Mouse (Mus musculus) cerebellum, postnatal 25 days (tissue): ENCODE measurements around the gene Pcdh9.

Experiments
- DNase-seq, 2 experiments: peaks; one replicate each; pipeline ENCODE4 v3.0.0; 2021; ENCODE audit warnings: mixed read lengths in 2 of 2

Gene Pcdh9

GRCm38 (mm10) chr14:93545575-93545974 lies 344.9 kb downstream of the Pcdh9 start:
- DNase-seq, result no peak

GRCm38 (mm10) chr14:93543970-93544627 lies 346.4 kb downstream of the Pcdh9 start:
- peak; percentile 37 to 64 for DNase-seq

- DNase-seq, result peak; percentile 37 to 48
These were observed 346.9 kb downstream of the Pcdh9 start for GRCm38 (mm10) chr14:93543561-93543960.

- no peak for DNase-seq
These were observed 355.6 kb downstream of the Pcdh9 start for GRCm38 (mm10) chr14:93534928-93535327.

- no peak for DNase-seq
These were observed 367.0 kb downstream of the Pcdh9 start for GRCm38 (mm10) chr14:93523430-93523829.

GRCm38 (mm10) chr14:93520166-93520565 lies 370.3 kb downstream of the Pcdh9 start:
- DNase-seq, result peak in 1 of 2 experiments; percentile 22

GRCm38 (mm10) chr14:93516679-93517078 lies 373.8 kb downstream of the Pcdh9 start:
- DNase-seq, result no peak

- DNase-seq, result no peak
These were observed 384.4 kb downstream of the Pcdh9 start for GRCm38 (mm10) chr14:93506107-93506506.

- peak; percentile 88 to 94 for DNase-seq
These were observed 391.4 kb downstream of the Pcdh9 start for GRCm38 (mm10) chr14:93498813-93499690.

GRCm38 (mm10) chr14:93474991-93475390 lies 415.5 kb downstream of the Pcdh9 start:
- DNase-seq, result peak; percentile 75 to 89

- no peak for DNase-seq
These were observed 418.0 kb downstream of the Pcdh9 start for GRCm38 (mm10) chr14:93472494-93472893.

GRCm38 (mm10) chr14:93463360-93463892 lies 427.1 kb downstream of the Pcdh9 start:
- DNase-seq, result peak; percentile 20 to 21

GRCm38 (mm10) chr14:93450930-93451665 lies 439.4 kb downstream of the Pcdh9 start:
- peak in 1 of 2 experiments; percentile 6 for DNase-seq

GRCm38 (mm10) chr14:93441852-93442251 lies 448.6 kb downstream of the Pcdh9 start:
- DNase-seq, result no peak

GRCm38 (mm10) chr14:93437226-93437625 lies 453.3 kb downstream of the Pcdh9 start:
- peak; percentile 41 to 55 for DNase-seq

GRCm38 (mm10) chr14:93416752-93417151 lies 473.7 kb downstream of the Pcdh9 start:
- peak; percentile 21 to 38 for DNase-seq

- DNase-seq, result peak; percentile 15 to 51
These were observed 475.0 kb downstream of the Pcdh9 start for GRCm38 (mm10) chr14:93415496-93415895.

- DNase-seq, result no peak
These were observed 481.2 kb downstream of the Pcdh9 start for GRCm38 (mm10) chr14:93409314-93409713.

GRCm38 (mm10) chr14:93407747-93408146 lies 482.7 kb downstream of the Pcdh9 start:
- no peak for DNase-seq

- DNase-seq, result peak in 1 of 2 experiments; percentile 21
These were observed 505.4 kb downstream of the Pcdh9 start for GRCm38 (mm10) chr14:93385090-93385489.

GRCm38 (mm10) chr14:93381163-93381562 lies 509.3 kb downstream of the Pcdh9 start:
- DNase-seq, result peak in 1 of 2 experiments; percentile 41

- no peak for DNase-seq
These were observed 509.7 kb downstream of the Pcdh9 start for GRCm38 (mm10) chr14:93380757-93381156.

GRCm38 (mm10) chr14:93376159-93376558 lies 514.3 kb downstream of the Pcdh9 start:
- DNase-seq, result no peak
